Mouse (Mus musculus) midbrain, embryonic 12.5 days (tissue): ENCODE results near the gene Madcam1. TPM values are rescaled to one million over a fixed set of nuclear protein-coding genes. Genes with fewer than 3 reads are reported as not detected.

Experiments used
- ATAC-seq: fragments of 200-750 bp; cut with Nextera tagmentation; 2 replicates; pipeline ENCODE4 v1.8.0; 2017; ENCODE audit warnings: low read depth, moderate TSS enrichment, moderate library complexity; ENCODE audit not compliant: low FRiP score
- H3K27ac ChIP-seq: fragments of 300-500 bp; sonication (generic); replicated peaks from 2 replicates; pipeline ENCODE4 v1.5.1; 2016; ENCODE audit warnings: mild to moderate bottlenecking
- H3K27me3 ChIP-seq: fragments of 300-500 bp; sonication (generic); 2 replicates; pipeline ENCODE4 v1.6.1; 2016; ENCODE audit warnings: mild to moderate bottlenecking
- H3K36me3 ChIP-seq: fragments of 300-500 bp; sonication (generic); 2 replicates; pipeline ENCODE4 v1.6.1; 2016
- H3K4me1 ChIP-seq: fragments of 300-500 bp; sonication (generic); 2 replicates; pipeline ENCODE4 v1.6.1; 2016
- H3K4me2 ChIP-seq: fragments of 300-500 bp; sonication (generic); replicated peaks from 2 replicates; pipeline ENCODE4 v1.6.1; 2016; ENCODE audit warnings: mild to moderate bottlenecking, moderate library complexity
- H3K4me3 ChIP-seq: fragments of 300-500 bp; sonication (generic); 2 replicates; pipeline ENCODE4 v1.5.1; 2016; ENCODE audit warnings: mild to moderate bottlenecking
- H3K9ac ChIP-seq: fragments of 300-500 bp; sonication (generic); replicated peaks from 2 replicates; pipeline ENCODE4 v1.6.1; 2016; ENCODE audit warnings: mild to moderate bottlenecking, moderate library complexity
- H3K9me3 ChIP-seq: fragments of 300-500 bp; sonication (generic); 2 replicates; pipeline ENCODE4 v1.6.1; 2016; ENCODE audit warnings: mild to moderate bottlenecking
- WGBS: fragments of 180-500 bp; shearing (Covaris S2); methylation state at CpG from one replicate; pipeline ENCODE4 v1.1.7; 2016; 5-methylcytosine and 5-hydroxymethylcytosine counted together
- polyA plus RNA-seq: library from polyadenylated mRNA; unstranded; fragments of >200 nt; fragmentation: Nextera tagmentation; extraction: Ambion mirVana; gene quantifications from 2 replicates; pipeline ENCODE4 v1.2.1, GENCODE M21; 2016

Gene Madcam1
- polyA plus RNA-seq, 1 experiment from 2014 or later, result 1.7 TPM

DNA sequence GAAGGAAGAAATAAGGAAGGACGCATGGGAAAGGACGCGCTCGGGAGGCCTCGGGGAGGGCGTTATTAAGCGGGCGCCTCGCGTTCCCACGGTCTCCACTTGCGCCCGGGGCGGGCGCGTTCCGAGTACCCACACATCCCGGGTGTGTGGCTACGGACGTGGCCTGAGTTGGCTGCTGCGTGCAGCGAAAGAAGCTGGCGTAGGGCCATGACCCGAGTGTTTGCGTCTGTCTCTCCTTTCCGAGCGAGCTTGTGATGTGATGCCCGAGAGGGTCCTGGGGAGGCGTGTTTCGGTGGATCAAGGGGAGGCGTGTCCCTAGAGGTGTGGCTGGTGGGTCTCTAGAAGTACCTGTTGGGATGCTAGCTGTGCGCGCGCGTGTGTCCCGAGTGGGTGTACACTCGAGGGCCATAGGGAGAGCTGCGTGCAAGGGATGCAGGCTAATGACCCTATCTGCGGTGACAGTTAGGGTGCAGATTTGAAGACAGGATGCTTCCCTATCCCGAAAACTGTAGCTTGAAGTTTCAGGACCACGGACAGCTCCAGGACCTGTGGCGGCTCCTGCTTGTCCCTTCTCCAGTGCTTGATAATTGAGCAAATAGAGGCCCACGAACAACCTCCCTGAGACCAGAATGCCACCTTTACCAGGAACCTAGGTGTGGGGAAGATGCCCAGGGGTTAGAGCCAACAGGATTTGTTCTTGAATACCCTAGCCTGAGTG, 53.4 kb downstream of the Madcam1 start:
- no peaks in the 10 kb centered on the region for H3K9me3 ChIP-seq
- no peaks in the 10 kb centered on the region; the same call in 1 of the 2 replicates for H3K36me3 ChIP-seq
- peak overlapping the region; percentile 58; the same call in 1 of the 2 replicates for H3K9ac ChIP-seq
- WGBS, result 5% methylated on average over 43 of the region's 43 CpGs
- peaks cover 18% of the 10 kb centered on the region for H3K4me1 ChIP-seq
- H3K4me2 ChIP-seq, result peak overlapping the region; percentile 95
- peak overlapping the region; percentile 64 for H3K4me3 ChIP-seq
- peaks cover 62% of the 10 kb centered on the region for H3K27me3 ChIP-seq
- H3K27ac ChIP-seq, result no peak overlapping the region
- no peak for ATAC-seq

Other genes starting within 250 kb of the Madcam1 start
- gene Vmn2r83, start 195.8 kb upstream of the Madcam1 start, polyA plus RNA-seq, result 0.07 TPM in 1 of 2 replicates, not detected in the other
- gene Plpp2, start 130.8 kb upstream of the Madcam1 start, polyA plus RNA-seq, result 10.9 and 11.0 TPM in 2 replicates
- 59.8 and 62.5 TPM in 2 replicates for gene Mier2, start 109.4 kb upstream of the Madcam1 start, polyA plus RNA-seq
- not detected in 2 replicates for gene Theg, start 77.2 kb upstream of the Madcam1 start, polyA plus RNA-seq
- 0.04 and 0.08 TPM in 2 replicates for gene C2cd4c, start 50.5 kb upstream of the Madcam1 start, polyA plus RNA-seq
- 22.8 and 23.3 TPM in 2 replicates for gene Shc2, start 26.6 kb upstream of the Madcam1 start, polyA plus RNA-seq
- not detected in 2 replicates for gene Odf3l2, start 18.8 kb upstream of the Madcam1 start, polyA plus RNA-seq
- 62.4 and 72.3 TPM in 2 replicates for gene Tpgs1, start 4.8 kb downstream of the Madcam1 start, polyA plus RNA-seq
- 139 and 156 TPM in 2 replicates for gene Cdc34, start 17.6 kb downstream of the Madcam1 start, polyA plus RNA-seq
- 1.4 TPM in 2 replicates for gene Gzmm, start 24.5 kb downstream of the Madcam1 start, polyA plus RNA-seq
- 540 and 588 TPM in 2 replicates for gene Bsg, start 39.9 kb downstream of the Madcam1 start, polyA plus RNA-seq
- 0.18 and 0.25 TPM in 2 replicates for gene Hcn2, start 52.1 kb downstream of the Madcam1 start, polyA plus RNA-seq
- 45.3 and 46.3 TPM in 2 replicates for gene Polrmt, start 82.0 kb downstream of the Madcam1 start, polyA plus RNA-seq
- 0.48 and 0.55 TPM in 2 replicates for gene Fgf22, start 90.5 kb downstream of the Madcam1 start, polyA plus RNA-seq
- gene Rnf126, start 102.4 kb downstream of the Madcam1 start, polyA plus RNA-seq, result 98.8 and 104 TPM in 2 replicates
- 1.0 and 1.6 TPM in 2 replicates for gene Fstl3, start 112.7 kb downstream of the Madcam1 start, polyA plus RNA-seq
- gene Prss57, start 126.4 kb downstream of the Madcam1 start, polyA plus RNA-seq, result 0.27 TPM in 1 of 2 replicates, not detected in the other
- gene Palm, start 129.0 kb downstream of the Madcam1 start, polyA plus RNA-seq, result 198 and 204 TPM in 2 replicates
- gene Misp, start 156.4 kb downstream of the Madcam1 start, polyA plus RNA-seq, result 0.94 and 1.0 TPM in 2 replicates
- gene Ptbp1, start 189.9 kb downstream of the Madcam1 start, polyA plus RNA-seq, result 202 TPM in 2 replicates
- gene Prtn3, start 209.9 kb downstream of the Madcam1 start, polyA plus RNA-seq, result 14.3 and 16.7 TPM in 2 replicates
- gene Plppr3, start 210.1 kb downstream of the Madcam1 start, polyA plus RNA-seq, result 296 and 302 TPM in 2 replicates
- gene Elane, start 221.7 kb downstream of the Madcam1 start, polyA plus RNA-seq, result not detected in 2 replicates
- not detected in 2 replicates for gene Cfd, start 226.3 kb downstream of the Madcam1 start, polyA plus RNA-seq
- gene Med16, start 244.4 kb downstream of the Madcam1 start, polyA plus RNA-seq, result 65.4 and 68.4 TPM in 2 replicates
- gene Gm26602, start 246.3 kb downstream of the Madcam1 start, polyA plus RNA-seq, result 27.9 and 34.2 TPM in 2 replicates